Mouse (Mus musculus) C2C12 (cell line): ENCODE measurements around the gene Magi1. TPM values are rescaled to one million over a fixed set of nuclear protein-coding genes. Genes with fewer than 3 reads are reported as not detected.

Experiments used
- H3K27me3 ChIP-seq: one replicate; pipeline ENCODE4 v1.6.1; 2011; ENCODE audit not compliant: control insufficient read depth, insufficient read depth, insufficient read length
- H3K36me3 ChIP-seq: one replicate; pipeline ENCODE4 v1.6.1; 2011; ENCODE audit not compliant: control insufficient read depth, insufficient read depth
- H3K4me3 ChIP-seq: one replicate; pipeline ENCODE4 v1.5.1; 2011; ENCODE audit warnings: mild to moderate bottlenecking, control low read depth; ENCODE audit not compliant: poor library complexity, insufficient read depth, severe bottlenecking
- H3K79me2 ChIP-seq: one replicate; pipeline ENCODE4 v1.6.1; 2011; ENCODE audit not compliant: control insufficient read depth, insufficient read depth
- H3K79me3 ChIP-seq: one replicate; pipeline ENCODE4 v1.6.1; 2011; ENCODE audit warnings: low read depth, control low read depth
- H3ac ChIP-seq: one replicate; pipeline ENCODE3; 2011; ENCODE audit warnings: low read depth; ENCODE audit not compliant: control insufficient read depth, insufficient read length
- CEBPB ChIP-seq: IDR thresholded peaks from one replicate; pipeline ENCODE4 v1.6.1; 2011; ENCODE audit warnings: low read depth, mild to moderate bottlenecking, control low read depth, moderate library complexity
- CTCF ChIP-seq: IDR thresholded peaks from one replicate; pipeline ENCODE4 v1.5.1; 2011; ENCODE audit not compliant: control insufficient read depth, insufficient read depth, insufficient read length
- FOSL1 ChIP-seq: IDR thresholded peaks from one replicate; pipeline ENCODE4 v1.8.0; 2011; ENCODE audit warnings: mild to moderate bottlenecking, low read length; ENCODE audit not compliant: poor library complexity, insufficient read depth, severe bottlenecking
- MAX ChIP-seq: IDR thresholded peaks from one replicate; pipeline ENCODE4 v1.6.1; 2011; ENCODE audit warnings: mild to moderate bottlenecking, control low read depth
- MYOD1 ChIP-seq: IDR thresholded peaks from one replicate; pipeline ENCODE4 v1.6.1; 2011; ENCODE audit warnings: low read depth; ENCODE audit not compliant: control insufficient read depth, insufficient read length
- MYOG ChIP-seq: IDR thresholded peaks from one replicate; pipeline ENCODE4 v1.6.1; 2011; ENCODE audit not compliant: control insufficient read depth, insufficient read length; ENCODE audit errors: extremely low read depth
- USF1 ChIP-seq: IDR thresholded peaks from one replicate; pipeline ENCODE4 v1.6.1; 2011; ENCODE audit warnings: low read depth, mild to moderate bottlenecking, control low read depth, moderate library complexity
- polyA plus RNA-seq: library from polyadenylated mRNA; unstranded; fragments of >200 nt; fragmentation: generic; extraction: Trizol; gene quantifications from one replicate; pipeline ENCODE4 v1.2.1, GENCODE M21; 2012; ENCODE audit warnings: missing spikeins

The Magi1 gene
- polyA plus RNA-seq, 1 experiment, result 3.8 TPM

DNA sequence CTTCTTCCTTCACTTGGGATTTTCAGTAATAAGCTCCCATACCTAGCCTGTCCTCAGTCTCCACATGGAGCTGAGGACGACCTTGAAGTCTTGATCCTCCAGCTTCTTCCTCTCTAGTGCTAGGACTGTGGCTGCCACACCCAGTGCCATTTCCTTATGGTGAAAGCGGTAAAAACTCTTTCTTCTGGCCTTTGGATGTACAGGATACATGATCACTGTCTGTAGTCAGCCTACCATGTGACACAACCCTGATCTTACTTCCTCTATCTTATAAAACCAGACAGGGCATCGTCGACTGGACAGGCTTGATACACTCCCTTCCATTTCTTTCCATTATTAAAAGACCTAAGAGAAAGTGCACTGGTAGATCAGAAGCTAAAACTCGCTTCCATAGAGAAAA lies 413.7 kb downstream of the Magi1 start:
- Histone ChIP-seq H3K4me3 (no peak overlapping the region), H3ac (no peak overlapping the region), H3K36me3 (no peaks in the 10 kb centered on the region), H3K79me3 (no peaks in the 10 kb centered on the region), H3K27me3 (no peaks in the 10 kb centered on the region), H3K79me2 (no peaks in the 10 kb centered on the region)
- no peak for TF ChIP-seq CTCF
- TF ChIP-seq USF1, result no peak
- no peak for TF ChIP-seq CEBPB
- TF ChIP-seq MYOD1, result no peak
- TF ChIP-seq MAX, result no peak
- TF ChIP-seq FOSL1, result no peak
- no peak for TF ChIP-seq MYOG

- H3ac ChIP-seq, result no peak overlapping the region
- no peaks in the 10 kb centered on the region for H3K27me3 ChIP-seq
- H3K79me3 ChIP-seq, result no peaks in the 10 kb centered on the region
- TF ChIP-seq CTCF (no peak), MYOD1 (no peak), USF1 (no peak)
- no peaks in the 10 kb centered on the region for H3K36me3 ChIP-seq
- H3K4me3 ChIP-seq, result no peak overlapping the region
- no peaks in the 10 kb centered on the region for H3K79me2 ChIP-seq
Observed at GRCm38 (mm10) chr6:93862263-93862662, 421.5 kb downstream of the Magi1 start.

DNA sequence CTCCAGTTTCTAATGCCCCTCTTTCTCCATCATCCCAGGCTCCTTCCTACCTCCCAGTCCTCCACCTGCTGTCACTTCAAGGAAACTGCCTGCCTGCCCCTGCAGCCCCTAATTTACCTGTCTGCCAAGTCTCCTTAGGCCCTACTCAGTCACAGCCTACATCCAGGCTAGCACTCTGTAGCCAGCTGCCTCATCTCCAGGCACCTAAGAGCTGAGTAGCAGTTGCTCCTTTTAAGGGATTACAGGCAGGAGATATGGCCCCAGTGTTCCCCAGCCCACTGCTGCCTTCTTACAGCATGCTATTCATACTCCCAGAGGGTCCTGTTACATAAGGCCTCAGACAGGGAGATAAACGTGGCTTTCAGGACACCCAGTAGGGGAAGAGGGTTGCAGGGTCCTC lies 426.9 kb downstream of the Magi1 start:
- no peak overlapping the region for H3K4me3 ChIP-seq
- H3K36me3 ChIP-seq, result no peaks in the 10 kb centered on the region
- no peak overlapping the region for H3ac ChIP-seq
- H3K79me3 ChIP-seq, result no peaks in the 10 kb centered on the region
- H3K27me3 ChIP-seq, result no peaks in the 10 kb centered on the region
- no peaks in the 10 kb centered on the region for H3K79me2 ChIP-seq
- no peak for TF ChIP-seq MAX
- no peak for TF ChIP-seq USF1
- no peak for TF ChIP-seq MYOG
- TF ChIP-seq MYOD1, result no peak
- TF ChIP-seq CTCF, result no peak
- TF ChIP-seq CEBPB, result no peak
- no peak for TF ChIP-seq FOSL1

GRCm38 (mm10) chr6:93855806-93856641 lies 427.7 kb downstream of the Magi1 start:
- TF ChIP-seq FOSL1 (no peak), CTCF (no peak), CEBPB (no peak), MYOG (no peak), USF1 (no peak), MYOD1 (no peak), MAX (no peak)

GRCm38 (mm10) chr6:93848942-93849790 lies 434.6 kb downstream of the Magi1 start:
- H3K79me3 ChIP-seq, result no peaks in the 10 kb centered on the region

More at GRCm38 (mm10) chr6:93855806-93856641, 427.7 kb downstream of the Magi1 start:
- Histone ChIP-seq H3K36me3 (no peaks in the 10 kb centered on the region), H3ac (no peak overlapping the region), H3K27me3 (no peaks in the 10 kb centered on the region), H3K4me3 (no peak overlapping the region), H3K79me3 (no peaks in the 10 kb centered on the region), H3K79me2 (no peaks in the 10 kb centered on the region)

More at GRCm38 (mm10) chr6:93848942-93849790, 434.6 kb downstream of the Magi1 start:
- H3K36me3 ChIP-seq, result no peaks in the 10 kb centered on the region
- TF ChIP-seq CTCF (no peak), MYOD1 (no peak), CEBPB (no peak), USF1 (no peak), MAX (no peak), FOSL1 (no peak), MYOG (no peak)
- H3K4me3 ChIP-seq, result no peak overlapping the region
- no peaks in the 10 kb centered on the region for H3K27me3 ChIP-seq
- no peak overlapping the region for H3ac ChIP-seq
- H3K79me2 ChIP-seq, result no peaks in the 10 kb centered on the region
